Mouse (Mus musculus) megakaryocyte, embryonic 14.5 days (primary cell): ENCODE data around the gene Adra2b.

Source experiments
- FLI1 ChIP-seq: IDR thresholded peaks from 2 replicates; pipeline ENCODE4 v1.6.1; 2012; ENCODE audit warnings: low read length, inconsistent platforms, mixed read lengths
- GATA1 ChIP-seq: IDR thresholded peaks from 3 replicates; pipeline ENCODE4 v1.6.1; 2012; ENCODE audit warnings: mixed read lengths, low read length, inconsistent platforms, borderline replicate concordance

DNA sequence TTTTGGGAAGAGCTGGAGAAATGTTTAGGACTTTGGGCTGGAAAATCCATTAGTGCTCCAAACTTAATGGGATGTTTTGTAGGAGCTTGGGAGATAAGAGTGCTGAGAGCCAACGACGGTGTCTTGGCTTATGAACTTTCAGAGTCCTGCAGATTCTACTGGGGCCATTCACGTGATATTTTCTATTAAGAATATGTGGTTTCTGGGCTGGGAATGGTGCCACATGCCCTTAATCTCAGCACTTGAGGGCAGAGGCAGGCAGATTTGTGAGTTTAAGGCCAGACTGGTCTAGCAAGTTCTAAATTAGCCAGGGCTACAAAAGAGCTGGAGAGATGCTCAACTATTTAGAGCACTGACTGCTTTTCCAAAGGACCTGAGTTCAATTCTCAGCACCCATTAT, 27.3 kb downstream of the Adra2b start:
- TF ChIP-seq FLI1: no peak
- TF ChIP-seq GATA1: no peak
